Mouse (Mus musculus) mammary gland, adult 2 months (tissue): ENCODE measurements around the gene Clns1a. TPM values are rescaled to one million over a fixed set of nuclear protein-coding genes. Genes with fewer than 3 reads are reported as not detected.

Source experiments
- polyA plus RNA-seq: library from polyadenylated mRNA; depleted of rRNA; stranded (reverse); fragments of >200 nt; gene quantifications from 2 replicates; pipeline ENCODE4 v1.2.3, GENCODE M21; 2012; ENCODE audit warnings: low replicate concordance; rRNA removed

The Clns1a gene
- 23.8 and 24.8 TPM in 2 replicates for polyA plus RNA-seq

GRCm38 (mm10) chr7:97696506-97697254, at the start of gene Clns1a:
TSS of gene Clns1a (plus strand) at chr7:97696634.

GRCm38 (mm10) chr7:97737638-97738456, 41.4 kb downstream of the Clns1a start, which contains the start of gene Aqp11:
TSS of gene Aqp11 (minus strand) at chr7:97738289.

Other genes starting within 250 kb of the Clns1a start
- gene Kctd14, start 245.3 kb upstream of the Clns1a start, polyA plus RNA-seq, result 3.5 and 7.8 TPM in 2 replicates
- gene Ints4, start 215.7 kb upstream of the Clns1a start, polyA plus RNA-seq, result 79.2 and 104 TPM in 2 replicates
- gene Aamdc, start 117.1 kb upstream of the Clns1a start, polyA plus RNA-seq, result 33.0 and 66.8 TPM in 2 replicates
- gene Rsf1, start 116.7 kb upstream of the Clns1a start, polyA plus RNA-seq, result 1.6 and 2.5 TPM in 2 replicates
- 9.9 and 11.0 TPM in 2 replicates for gene Aqp11, start 41.7 kb downstream of the Clns1a start, polyA plus RNA-seq
- 10.2 and 11.5 TPM in 2 replicates for gene Pak1, start 91.9 kb downstream of the Clns1a start, polyA plus RNA-seq
- 0.06 TPM in 1 of 2 replicates, not detected in the other for gene Gdpd4, start 223.3 kb downstream of the Clns1a start, polyA plus RNA-seq